Mouse (Mus musculus) urinary bladder, postnatal 36 days (tissue): ENCODE data around the gene Plxna4.

ENCODE experiments used
- DNase-seq, 2 experiments: peaks; one replicate each; pipeline ENCODE4 v3.0.0; 2022; ENCODE audit warnings: low spot score in 2 of 2, mixed read lengths in 1 of 2

The Plxna4 gene

DNA sequence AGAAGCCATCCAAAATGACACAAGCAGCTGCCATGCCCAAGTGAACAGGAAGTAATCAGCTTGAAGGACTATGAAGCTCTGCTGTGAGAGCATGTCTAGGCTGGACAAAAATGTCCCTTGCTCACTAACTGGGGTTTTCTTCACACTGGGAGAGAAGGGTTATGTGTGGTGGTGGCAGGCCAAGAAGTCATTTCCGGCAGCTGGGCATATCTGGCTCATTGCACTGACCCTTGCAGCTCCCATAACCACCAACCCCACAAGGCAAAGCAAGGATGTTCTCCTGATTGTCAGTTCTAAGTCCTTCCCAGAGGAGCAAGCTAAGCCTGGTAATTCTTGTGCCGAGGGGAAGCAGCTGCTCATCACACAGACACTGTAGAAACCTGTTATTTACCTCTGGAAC lies 239.0 kb downstream of the Plxna4 start:
- no peak for DNase-seq

DNA sequence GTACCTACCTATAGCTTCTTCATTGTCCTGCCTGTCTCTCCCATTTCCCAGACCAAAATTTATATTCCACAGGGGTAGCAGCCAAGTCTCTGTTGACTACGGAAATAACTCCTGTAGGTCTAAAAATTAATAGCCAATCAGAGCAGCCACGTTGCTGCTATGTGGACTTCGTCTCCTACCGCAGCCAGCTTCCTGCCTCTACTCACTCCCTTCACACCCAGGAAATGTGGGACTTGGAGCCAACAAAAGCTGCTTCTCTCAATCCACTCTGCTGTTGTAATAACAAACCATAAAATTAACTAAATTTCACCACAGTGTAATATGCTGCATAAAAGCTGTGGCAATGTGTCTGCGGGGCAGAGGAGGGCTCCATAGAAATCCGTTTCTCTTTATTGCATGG lies 239.9 kb downstream of the Plxna4 start:
- DNase-seq = no peak

GRCm38 (mm10) chr6:32346015-32346414 lies 242.0 kb downstream of the Plxna4 start:
- no peak for DNase-seq

DNA sequence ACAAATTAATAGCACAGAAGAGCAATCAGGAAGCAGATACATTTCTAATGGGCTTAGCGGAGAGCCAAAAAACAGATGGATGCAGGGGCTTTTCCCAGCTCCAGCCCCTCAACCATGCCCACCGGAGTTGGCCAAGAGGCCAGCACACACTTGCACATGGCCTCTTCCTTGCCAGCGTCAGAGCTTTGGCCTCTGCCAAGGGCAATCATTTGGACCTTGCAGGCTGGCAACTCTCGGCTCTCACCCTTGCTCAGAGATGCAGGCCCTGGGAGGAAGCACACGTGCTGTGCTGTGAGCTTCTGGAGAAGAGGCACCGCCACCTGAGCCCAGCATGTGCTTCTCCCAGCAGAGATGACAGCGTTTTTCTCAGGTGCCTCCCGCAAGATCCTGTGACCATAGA lies 245.3 kb downstream of the Plxna4 start:
- DNase-seq = no peak

- DNase-seq = no peak
Measured at GRCm38 (mm10) chr6:32342272-32342671, 245.7 kb downstream of the Plxna4 start.

DNA sequence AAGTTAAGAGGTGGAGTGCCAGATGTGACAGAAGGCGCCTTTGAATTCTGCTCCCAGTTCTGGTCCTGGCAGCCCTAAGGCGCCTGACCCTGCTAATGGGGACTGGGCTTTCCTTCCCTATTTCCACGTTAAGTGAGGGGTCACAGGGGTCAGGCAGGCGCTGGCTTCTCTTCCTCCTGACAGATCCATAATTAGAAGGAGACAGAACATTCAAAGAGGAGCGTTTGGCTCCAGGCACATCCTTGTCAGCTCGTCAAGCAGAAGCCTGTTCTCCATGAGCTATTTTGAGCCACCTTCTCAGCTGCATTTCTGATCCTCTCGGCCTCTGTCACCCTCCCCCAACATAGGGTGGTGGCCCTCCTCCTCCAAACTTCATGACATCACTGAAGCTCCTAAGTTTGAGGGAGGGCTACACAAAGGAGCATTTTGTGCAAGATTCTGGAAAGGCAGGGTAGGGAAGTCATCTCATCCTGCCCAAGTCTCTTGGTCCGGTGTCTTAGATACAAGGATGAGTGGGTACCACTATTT lies 249.5 kb downstream of the Plxna4 start:
- no peak for DNase-seq

DNA sequence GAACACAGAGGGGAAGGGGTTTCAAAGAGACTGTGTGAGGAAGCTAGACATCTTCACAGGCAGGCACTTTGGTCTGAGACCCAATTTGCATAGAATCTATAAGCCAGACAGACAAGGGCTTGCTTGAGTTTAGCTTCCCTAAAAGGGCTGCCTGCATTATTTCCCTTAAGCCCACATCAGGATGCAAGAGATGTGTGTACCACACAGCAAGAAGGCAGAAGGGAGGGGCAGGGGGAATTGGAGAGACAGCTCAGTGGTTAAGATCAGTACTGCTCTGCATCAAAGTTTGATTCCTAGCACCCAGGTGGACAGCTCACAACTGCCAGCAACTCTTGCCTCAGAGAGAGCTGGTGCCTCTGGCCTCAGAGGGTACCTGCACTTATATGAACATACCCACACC lies 256.7 kb downstream of the Plxna4 start:
- no peak for DNase-seq

DNA sequence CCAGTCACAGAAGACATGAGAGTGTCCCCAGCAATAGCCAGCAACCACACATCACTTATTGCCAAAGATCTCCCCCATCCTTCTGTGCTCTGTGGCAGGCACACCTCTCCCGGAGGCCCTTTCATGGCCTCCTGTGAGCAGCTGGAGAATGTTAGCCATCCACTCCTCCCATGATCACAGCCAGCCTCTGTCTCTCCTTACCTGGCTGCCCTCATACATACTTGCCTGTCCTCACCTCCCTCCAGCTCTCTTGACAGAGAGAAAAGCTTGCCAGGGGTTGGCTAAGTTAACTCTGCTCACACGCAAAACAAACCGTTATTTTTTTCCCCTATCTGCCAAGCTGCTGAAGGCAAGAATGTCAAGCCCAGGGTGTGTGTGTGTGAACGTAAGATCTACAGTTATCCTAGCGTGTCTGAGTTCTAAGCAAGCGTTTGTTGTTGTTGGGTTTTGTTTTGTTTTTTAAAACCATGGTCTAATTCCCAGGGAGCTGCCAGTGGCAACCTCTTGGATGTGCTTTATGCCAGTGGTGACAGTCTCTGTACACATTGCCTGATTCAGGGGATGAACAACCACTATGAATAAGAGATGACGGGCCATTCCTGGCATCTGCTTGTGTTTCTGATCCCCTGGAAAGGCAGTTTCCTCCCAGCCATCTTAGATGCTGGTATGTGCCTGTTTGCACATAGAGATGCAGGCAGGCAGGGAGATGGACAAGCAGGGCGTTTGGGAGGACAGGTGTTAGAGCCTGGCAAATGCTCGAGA lies 257.8 kb downstream of the Plxna4 start:
- DNase-seq = no peak

DNA sequence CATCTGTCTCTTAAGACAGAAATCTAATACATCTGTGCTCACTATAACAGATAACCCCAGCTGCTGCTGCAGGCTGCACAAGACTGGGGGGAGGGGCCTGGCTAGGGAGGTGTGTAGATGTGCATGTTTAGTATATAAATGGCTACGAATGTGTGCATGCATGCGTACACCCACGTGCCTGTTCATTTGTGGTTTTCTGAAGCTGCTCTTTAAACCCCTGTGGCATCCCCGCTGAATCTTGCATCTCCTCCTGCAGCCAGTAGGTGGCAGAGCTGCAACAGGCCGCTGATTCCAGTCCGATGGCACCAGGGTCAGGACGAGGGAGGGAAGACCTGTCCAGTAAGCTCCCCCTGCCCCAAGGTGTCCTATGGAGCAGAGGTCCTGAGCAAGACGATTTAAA lies 260.0 kb downstream of the Plxna4 start:
- peak; percentile 59 to 60 for DNase-seq

DNA sequence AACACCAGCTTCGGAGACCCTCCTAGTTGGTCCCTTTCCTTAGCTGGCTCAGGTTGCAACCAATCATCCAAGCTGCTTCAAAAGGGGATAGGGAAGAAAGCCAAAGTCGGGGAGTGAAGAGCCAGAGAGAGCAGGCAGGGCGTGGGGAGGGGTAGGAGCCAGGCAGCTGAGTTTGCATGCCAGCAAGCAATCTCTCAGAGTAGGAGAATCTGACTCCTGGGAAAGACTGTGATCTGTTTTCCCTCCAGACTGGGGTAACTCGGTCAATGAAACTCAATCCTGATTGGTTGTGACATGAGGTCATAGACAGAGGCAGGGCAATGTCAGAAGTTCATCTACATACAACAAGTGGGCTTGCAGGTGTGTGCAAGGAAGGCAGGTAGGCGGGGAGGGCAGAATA lies 260.8 kb downstream of the Plxna4 start:
- no peak for DNase-seq

DNA sequence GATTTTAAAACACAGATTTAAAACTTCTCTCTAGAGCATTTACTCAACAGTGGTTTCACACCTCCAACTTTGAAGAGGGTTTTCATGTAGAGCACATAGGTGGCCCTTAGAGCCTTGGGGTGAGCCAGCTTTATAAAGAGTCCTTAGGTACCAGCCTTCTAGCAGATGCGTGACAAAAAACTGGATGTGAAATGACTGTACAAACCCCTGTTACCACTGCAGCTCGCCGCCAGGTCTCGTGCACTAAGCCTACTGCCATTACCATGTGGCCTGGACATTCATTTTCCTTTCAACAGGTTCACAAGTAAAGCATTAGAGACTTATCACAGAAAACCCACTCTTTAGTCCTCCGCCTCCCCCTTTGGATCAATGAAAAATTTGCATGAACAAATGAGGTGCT lies 261.6 kb downstream of the Plxna4 start:
- no peak for DNase-seq

DNA sequence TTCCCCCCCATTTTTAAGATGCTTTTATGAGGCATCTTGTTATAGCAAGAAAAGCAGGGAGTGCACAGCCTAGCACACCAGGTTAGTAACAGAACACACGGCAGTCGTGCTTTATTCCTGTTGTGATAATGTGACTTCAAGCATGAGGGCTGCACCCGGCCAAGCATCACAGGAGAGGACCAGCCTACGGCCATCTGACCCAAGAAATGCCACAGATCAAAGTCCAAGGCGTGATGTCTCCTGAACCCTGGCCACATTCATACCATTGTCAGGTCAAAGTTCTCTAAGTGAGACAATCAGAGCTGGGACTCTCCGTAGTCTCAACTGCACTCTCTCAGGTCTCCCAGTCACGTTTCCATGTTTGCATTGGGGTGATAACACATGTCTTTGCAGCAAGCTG lies 262.1 kb downstream of the Plxna4 start:
- DNase-seq = no peak

GRCm38 (mm10) chr6:32321187-32321586 lies 266.8 kb downstream of the Plxna4 start:
- DNase-seq = no peak

DNA sequence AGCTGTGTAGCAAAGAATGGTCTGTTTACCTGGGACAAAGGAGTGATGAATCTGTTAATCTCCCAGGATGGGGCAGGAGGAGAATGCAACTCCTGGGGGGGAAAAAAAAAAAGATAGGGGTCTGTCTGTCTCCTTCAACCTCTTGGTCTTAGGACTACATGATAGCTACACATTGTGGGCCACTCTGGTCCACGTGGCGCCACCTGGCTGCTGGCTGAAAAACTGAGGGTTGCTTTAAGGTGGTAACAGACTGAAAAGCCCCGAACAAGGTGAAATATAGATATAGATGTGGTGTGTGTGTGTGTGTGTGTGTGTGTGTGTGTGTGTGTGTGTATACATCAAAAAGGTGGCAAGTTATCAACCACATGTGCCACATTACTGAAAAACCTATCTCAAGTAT lies 267.7 kb downstream of the Plxna4 start:
- DNase-seq = peak in 1 of 2 experiments; percentile 17

DNA sequence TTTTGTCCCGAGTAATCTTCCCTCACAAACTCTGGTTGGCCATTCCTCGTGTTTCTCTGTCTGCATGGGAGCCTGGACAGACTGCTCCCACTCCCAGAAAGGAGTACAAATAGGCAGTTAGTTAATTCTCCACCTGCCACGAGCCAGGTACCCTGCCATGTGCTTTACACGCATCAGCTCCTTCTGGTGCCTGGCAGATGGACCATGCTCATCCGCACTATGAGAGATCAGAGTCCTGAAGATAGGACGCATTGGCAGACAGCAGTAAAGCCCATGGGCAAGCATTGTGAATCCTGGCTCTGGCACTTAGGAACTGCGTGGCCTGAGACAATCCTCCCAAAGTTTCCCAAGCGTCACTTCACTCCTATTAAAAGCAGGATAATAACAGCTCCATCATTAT lies 270.5 kb downstream of the Plxna4 start:
- no peak for DNase-seq

DNA sequence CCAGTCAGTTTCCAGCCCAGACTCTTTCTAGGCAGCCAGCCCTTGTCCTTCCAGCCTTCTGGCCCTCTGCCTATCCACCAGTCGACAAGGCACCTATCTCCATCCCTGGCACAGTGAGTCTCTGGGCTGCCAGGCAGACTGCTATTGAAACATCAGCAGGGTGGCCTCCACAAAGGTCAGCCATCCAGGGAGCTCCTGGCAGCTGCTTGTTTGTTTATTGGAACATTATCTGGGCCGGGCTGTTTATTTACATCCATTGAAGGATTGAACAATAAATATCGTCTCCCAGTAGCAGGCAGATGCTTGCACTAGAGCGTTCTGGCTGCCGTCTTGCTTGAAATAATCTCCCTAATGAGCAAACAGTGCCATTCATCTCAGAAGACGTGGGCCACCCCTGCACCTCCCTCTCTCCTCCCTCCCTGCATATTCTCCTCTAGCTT lies 273.0 kb downstream of the Plxna4 start:
- DNase-seq = no peak

GRCm38 (mm10) chr6:32309147-32309546 lies 278.8 kb downstream of the Plxna4 start:
- no peak for DNase-seq

DNA sequence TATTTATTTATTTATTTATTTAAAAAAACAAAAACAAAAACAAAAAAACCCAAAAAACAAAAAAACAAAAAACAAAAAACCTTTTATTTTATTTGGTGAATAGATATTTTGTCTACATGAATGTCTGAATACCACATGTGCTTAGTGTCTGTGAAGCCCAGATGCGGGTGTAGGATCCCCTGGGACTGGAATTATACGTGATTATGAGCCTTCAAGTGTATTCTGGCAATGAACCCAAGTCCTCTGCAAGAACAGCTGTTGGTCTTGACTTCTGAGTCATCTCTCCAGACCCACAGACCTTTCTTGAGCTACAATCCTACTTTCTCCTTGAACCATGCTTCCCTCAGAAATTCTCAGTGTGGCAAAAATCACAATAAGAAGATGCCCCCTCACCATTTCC lies 287.4 kb downstream of the Plxna4 start:
- DNase-seq = no peak

DNA sequence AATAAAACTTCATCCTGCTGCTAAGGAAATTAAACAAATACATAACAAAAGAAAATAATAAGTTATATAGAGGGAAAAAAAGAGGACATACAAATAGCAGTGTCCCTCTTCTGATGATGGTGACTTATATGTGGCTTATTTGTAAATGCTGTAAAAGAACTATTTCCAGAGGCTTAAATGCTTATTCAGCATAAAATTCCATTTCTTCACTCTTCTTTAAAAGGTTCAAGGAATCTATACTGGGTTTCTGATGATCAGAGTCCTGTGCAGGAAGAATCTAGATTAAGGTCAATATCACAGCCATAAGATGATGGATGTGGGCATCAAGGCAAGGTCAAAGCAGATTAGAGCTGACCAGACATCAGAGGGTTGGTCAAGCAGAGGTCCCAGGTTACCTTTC lies 306.5 kb downstream of the Plxna4 start:
- no peak for DNase-seq

GRCm38 (mm10) chr6:32280728-32281127 lies 307.3 kb downstream of the Plxna4 start:
- no peak for DNase-seq

GRCm38 (mm10) chr6:32271463-32271862 lies 316.5 kb downstream of the Plxna4 start:
- DNase-seq = peak in 1 of 2 experiments; percentile 9

DNA sequence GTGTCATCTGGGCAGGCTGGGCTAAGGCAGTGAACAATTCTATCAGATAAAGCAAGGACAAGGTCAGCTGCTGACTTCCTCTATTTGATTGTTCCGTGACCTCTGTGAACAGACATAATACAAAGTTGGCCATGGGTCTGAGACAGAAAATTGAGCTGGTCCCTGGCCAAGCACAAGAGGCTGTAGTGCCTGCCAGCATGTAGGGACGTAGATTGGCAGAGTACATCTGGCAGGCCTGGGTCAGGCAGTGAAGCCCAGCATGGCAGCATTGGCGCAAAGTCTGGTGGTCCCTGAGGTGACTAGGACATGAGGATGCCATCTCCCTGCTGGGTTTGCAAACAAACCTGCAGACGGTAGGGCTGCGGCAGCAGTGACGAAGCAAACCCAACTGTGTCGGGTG lies 321.9 kb downstream of the Plxna4 start:
- no peak for DNase-seq

DNA sequence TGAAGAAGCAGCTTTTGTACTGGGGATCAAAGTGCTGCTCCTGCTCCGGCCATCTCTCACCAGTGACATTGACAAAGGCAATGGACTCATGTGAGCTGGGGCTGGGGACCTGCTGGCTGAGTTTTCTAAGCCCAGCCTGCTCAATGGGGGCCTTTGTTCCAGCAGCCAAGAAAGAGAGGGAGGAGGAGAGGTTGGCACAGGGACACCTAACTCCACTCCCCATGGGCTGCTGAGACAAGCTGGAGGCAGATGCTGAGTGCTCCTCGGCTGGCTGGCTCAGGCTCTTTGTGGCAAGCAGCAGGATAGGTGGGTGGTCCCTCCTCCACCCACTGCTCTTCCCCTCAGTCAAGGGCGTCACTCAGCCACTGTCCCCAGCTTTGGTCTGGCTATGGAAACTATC lies 326.7 kb downstream of the Plxna4 start:
- DNase-seq = no peak

DNA sequence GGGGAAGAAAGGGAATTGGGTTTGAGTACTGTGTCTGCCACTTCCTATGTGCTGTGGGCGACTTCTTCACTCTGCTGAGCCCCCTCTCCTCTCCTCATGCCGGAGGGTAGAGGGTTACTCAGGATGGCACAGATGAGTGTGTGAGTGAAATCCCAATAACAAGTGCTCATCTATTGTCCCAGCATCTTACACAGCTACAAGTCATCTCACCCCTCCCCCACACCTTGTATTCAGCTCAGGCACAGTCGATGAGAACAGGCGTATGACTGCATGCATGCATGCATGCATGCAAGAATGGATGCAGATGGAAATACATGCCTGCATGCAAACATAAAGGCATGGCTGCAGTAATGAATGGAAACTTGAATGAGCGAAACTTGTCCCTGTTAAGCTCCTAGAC lies 327.7 kb downstream of the Plxna4 start:
- no peak for DNase-seq
